Mouse (Mus musculus) lung, embryonic 16.5 days (tissue): ENCODE results near the gene Fnbp1. TPM values are rescaled to one million over a fixed set of nuclear protein-coding genes. Genes with fewer than 3 reads are reported as not detected.

Source experiments
- ATAC-seq: fragments of 200-750 bp; cut with Nextera tagmentation; 2 replicates; pipeline ENCODE4 v1.8.0; 2017; ENCODE audit warnings: low read depth, mild to moderate bottlenecking, moderate library complexity
- H3K27ac ChIP-seq: fragments of 300-500 bp; sonication (generic); 2 replicates; pipeline ENCODE4 v1.5.1; 2014; ENCODE audit warnings: mild to moderate bottlenecking, control low read depth, low read length
- H3K27me3 ChIP-seq: fragments of 300-500 bp; sonication (generic); 2 replicates; pipeline ENCODE4 v1.6.1; 2014; ENCODE audit warnings: low read depth, low read length, mixed read lengths; ENCODE audit not compliant: control insufficient read depth, insufficient read depth
- H3K36me3 ChIP-seq: fragments of 300-500 bp; sonication (generic); 2 replicates; pipeline ENCODE4 v1.6.1; 2014; ENCODE audit warnings: low read length; ENCODE audit not compliant: control insufficient read depth, insufficient read depth
- H3K4me1 ChIP-seq: fragments of 300-500 bp; sonication (generic); replicated peaks from 2 replicates; pipeline ENCODE4 v1.6.1; 2014; ENCODE audit warnings: low read length, mixed read lengths; ENCODE audit not compliant: control insufficient read depth, insufficient read depth
- H3K4me2 ChIP-seq: fragments of 300-500 bp; sonication (generic); 2 replicates; pipeline ENCODE4 v1.6.1; 2014; ENCODE audit warnings: low read depth, low read length, control low read depth
- H3K4me3 ChIP-seq: fragments of 300-500 bp; sonication (generic); 2 replicates; pipeline ENCODE4 v1.5.1; 2014; ENCODE audit warnings: mild to moderate bottlenecking, low read length, control low read depth
- H3K9ac ChIP-seq: fragments of 300-500 bp; sonication (generic); 2 replicates; pipeline ENCODE4 v1.6.1; 2014; ENCODE audit warnings: low read length, control low read depth
- H3K9me3 ChIP-seq: fragments of 300-500 bp; sonication (generic); 2 replicates; pipeline ENCODE4 v1.6.1; 2016; ENCODE audit warnings: low read length; ENCODE audit not compliant: control insufficient read depth
- WGBS: fragments of 180-500 bp; shearing (Covaris S2); extraction: QIAGEN DNeasy Blood & Tissue Kit; methylation state at CpG from one replicate; pipeline ENCODE4 v1.1.7; 2014; 5-methylcytosine and 5-hydroxymethylcytosine counted together
- polyA plus RNA-seq: library from polyadenylated mRNA; unstranded; fragments of >200 nt; fragmentation: Nextera tagmentation; extraction: Ambion mirVana; gene quantifications from 2 replicates; pipeline ENCODE4 v1.2.1, GENCODE M21; 2015

Fnbp1 gene
- polyA plus RNA-seq, 1 experiment from 2014 or later: 18.1 TPM

DNA sequence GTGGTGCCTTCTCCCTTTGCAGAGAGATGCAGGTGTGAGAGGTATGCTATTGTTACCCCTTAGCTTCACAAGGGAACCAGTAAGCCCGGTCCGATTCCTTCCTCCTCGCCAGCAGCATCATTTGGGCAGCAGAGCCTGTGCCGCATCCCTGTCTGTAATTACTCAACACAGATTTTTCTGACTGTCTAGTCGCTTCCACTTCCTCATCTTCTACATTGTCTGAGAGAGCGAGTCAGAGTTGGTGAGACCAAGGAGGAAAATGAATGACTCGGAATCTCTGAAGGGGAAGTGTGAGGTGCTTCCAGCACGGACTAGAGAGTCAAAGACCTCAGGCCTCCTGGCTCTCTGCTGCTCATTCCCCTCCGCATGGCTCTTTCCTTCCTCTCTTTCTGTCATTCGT, 89.4 kb downstream of the Fnbp1 start:
- no peaks in the 10 kb centered on the region for H3K27me3 ChIP-seq
- H3K4me2 ChIP-seq: no peak overlapping the region
- no peak overlapping the region for H3K27ac ChIP-seq
- no peaks in the 10 kb centered on the region for H3K4me1 ChIP-seq
- H3K4me3 ChIP-seq: no peak overlapping the region
- peaks cover 24% of the 10 kb centered on the region for H3K36me3 ChIP-seq
- WGBS: 88% methylated on average over 10 of the region's 10 CpGs
- ATAC-seq: no peak
- 0 out of 2 replicates have a peak, but pooled peaks cover 2% of the 10 kb centered on the region for H3K9me3 ChIP-seq
- H3K9ac ChIP-seq: no peak overlapping the region

DNA sequence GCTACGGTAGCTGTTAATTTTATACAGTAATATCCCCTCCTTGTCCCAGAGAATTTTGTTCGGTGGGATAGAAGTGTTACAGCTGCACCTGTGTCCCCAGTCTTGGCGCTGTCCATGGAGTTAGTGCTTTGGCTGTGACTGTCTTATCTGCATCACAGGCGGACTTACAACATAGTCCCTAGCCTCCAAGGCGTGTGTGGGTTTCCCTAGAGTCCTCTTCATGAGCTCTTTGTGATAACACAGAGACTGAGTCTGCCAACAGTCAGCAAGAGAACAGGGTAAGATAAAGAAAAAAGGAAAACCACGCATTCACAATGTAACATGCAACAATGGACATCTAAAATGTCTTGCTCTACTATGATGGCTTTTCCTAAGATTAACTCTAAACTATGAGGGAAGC, 93.8 kb downstream of the Fnbp1 start:
- ATAC-seq: no peak
- Histone ChIP-seq H3K27me3 (no peaks in the 10 kb centered on the region), H3K4me1 (no peaks in the 10 kb centered on the region), H3K27ac (no peak overlapping the region), H3K4me2 (no peak overlapping the region), H3K9me3 (no peaks in the 10 kb centered on the region), H3K36me3 (no peaks in the 10 kb centered on the region), H3K4me3 (no peak overlapping the region), H3K9ac (no peak overlapping the region)
- WGBS: 87% methylated on average over 6 of the region's 6 CpGs

- peaks cover 6% of the 10 kb centered on the region for H3K36me3 ChIP-seq
- no peaks in the 10 kb centered on the region for H3K9me3 ChIP-seq
- no peak overlapping the region for H3K9ac ChIP-seq
- 100% methylated on average over 1 of the region's 1 CpGs for WGBS
- no peak overlapping the region for H3K4me2 ChIP-seq
- no peak for ATAC-seq
- H3K4me1 ChIP-seq: no peaks in the 10 kb centered on the region
- H3K27me3 ChIP-seq: no peaks in the 10 kb centered on the region
- H3K4me3 ChIP-seq: no peak overlapping the region
- H3K27ac ChIP-seq: no peak overlapping the region
Observed at GRCm38 (mm10) chr2:31043856-31044255, 98.0 kb downstream of the Fnbp1 start.

DNA sequence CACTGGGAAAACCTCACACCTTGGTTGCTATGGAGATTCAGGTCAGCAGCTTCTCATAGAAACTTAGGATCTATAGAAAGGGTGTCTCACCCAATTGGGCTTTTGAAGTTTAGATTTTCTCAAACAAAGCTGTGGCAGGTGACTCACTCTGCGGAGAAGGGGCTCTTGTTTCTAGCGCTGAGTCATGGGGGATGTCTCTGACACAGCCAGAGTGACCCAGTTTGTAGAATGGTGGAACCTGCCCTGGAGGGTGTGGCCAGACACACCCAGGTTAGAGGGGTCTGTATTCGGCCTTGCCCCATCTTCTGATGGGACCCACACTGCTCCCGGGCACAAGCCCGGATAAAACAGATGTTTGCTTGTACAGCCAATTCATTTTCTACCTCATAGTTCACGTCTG, 98.9 kb downstream of the Fnbp1 start:
- H3K9me3 ChIP-seq: no peaks in the 10 kb centered on the region
- H3K4me2 ChIP-seq: no peak overlapping the region
- WGBS: 79% methylated on average over 6 of the region's 6 CpGs
- no peak for ATAC-seq
- H3K27ac ChIP-seq: no peak overlapping the region
- no peak overlapping the region for H3K9ac ChIP-seq
- peaks cover 6% of the 10 kb centered on the region for H3K36me3 ChIP-seq
- no peak overlapping the region for H3K4me3 ChIP-seq
- no peaks in the 10 kb centered on the region for H3K27me3 ChIP-seq
- H3K4me1 ChIP-seq: no peaks in the 10 kb centered on the region

DNA sequence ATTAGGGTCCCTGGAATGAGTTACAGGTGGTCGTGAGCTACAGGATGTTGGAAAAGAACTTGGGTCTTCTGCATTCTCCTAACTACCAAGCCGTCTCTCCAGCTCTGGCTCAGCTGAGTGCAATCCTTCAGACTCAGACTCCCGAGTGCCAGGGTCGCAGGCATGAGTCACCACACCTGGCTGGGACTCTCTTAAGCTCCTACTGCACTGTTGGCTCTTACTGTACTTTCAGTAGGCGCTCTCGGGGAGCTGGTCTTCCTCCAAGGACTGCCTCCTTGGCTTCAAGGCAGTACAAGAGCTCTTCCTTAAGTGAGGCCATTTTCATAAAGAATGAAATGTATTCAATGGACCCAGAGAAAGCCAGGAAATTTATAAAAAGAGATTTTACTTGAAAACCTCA, 100.4 kb downstream of the Fnbp1 start:
- ATAC-seq: no peak

DNA sequence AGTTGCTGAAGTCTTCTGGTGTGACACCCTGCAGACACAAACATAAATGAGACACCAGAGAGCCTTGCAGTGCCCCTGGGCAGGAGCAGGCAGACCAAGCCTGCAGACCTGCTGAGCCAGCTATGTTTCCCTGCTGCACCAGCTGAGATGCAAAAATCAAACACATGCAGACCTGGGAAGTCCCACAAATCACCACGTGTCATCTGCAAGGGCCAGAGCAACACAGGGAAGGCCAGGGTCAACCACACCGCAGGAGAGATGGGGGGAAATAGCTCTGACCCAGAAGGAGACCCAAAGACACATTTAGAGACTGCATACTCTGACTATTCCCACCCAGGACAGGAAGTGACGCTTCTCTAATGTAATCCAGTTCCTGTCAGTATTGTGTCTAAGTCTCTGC, 101.3 kb downstream of the Fnbp1 start:
- H3K36me3 ChIP-seq: peaks cover 12% of the 10 kb centered on the region
- H3K9ac ChIP-seq: no peak overlapping the region
- no peak for ATAC-seq
- H3K4me2 ChIP-seq: no peak overlapping the region
- no peak overlapping the region for H3K4me3 ChIP-seq
- H3K9me3 ChIP-seq: no peaks in the 10 kb centered on the region
- H3K4me1 ChIP-seq: no peaks in the 10 kb centered on the region
- H3K27ac ChIP-seq: no peak overlapping the region
- 82% methylated on average over 3 of the region's 3 CpGs for WGBS
- H3K27me3 ChIP-seq: no peaks in the 10 kb centered on the region

More for the DNA sequence above, 100.4 kb downstream of the Fnbp1 start:
- Histone ChIP-seq H3K4me3 (no peak overlapping the region), H3K4me2 (no peak overlapping the region), H3K27me3 (no peaks in the 10 kb centered on the region), H3K9me3 (no peaks in the 10 kb centered on the region), H3K4me1 (no peaks in the 10 kb centered on the region), H3K27ac (no peak overlapping the region), H3K36me3 (peaks cover 6% of the 10 kb centered on the region), H3K9ac (no peak overlapping the region)
- 79% methylated on average over 6 of the region's 6 CpGs for WGBS

GRCm38 (mm10) chr2:31040043-31040442, 101.8 kb downstream of the Fnbp1 start:
- no peak overlapping the region for H3K4me2 ChIP-seq
- H3K27ac ChIP-seq: no peak overlapping the region
- WGBS: 97% methylated on average over 3 of the region's 3 CpGs
- no peaks in the 10 kb centered on the region for H3K9me3 ChIP-seq
- H3K27me3 ChIP-seq: no peaks in the 10 kb centered on the region
- peaks cover 14% of the 10 kb centered on the region for H3K36me3 ChIP-seq
- H3K4me1 ChIP-seq: no peaks in the 10 kb centered on the region
- H3K4me3 ChIP-seq: no peak overlapping the region
- H3K9ac ChIP-seq: no peak overlapping the region
- no peak for ATAC-seq

DNA sequence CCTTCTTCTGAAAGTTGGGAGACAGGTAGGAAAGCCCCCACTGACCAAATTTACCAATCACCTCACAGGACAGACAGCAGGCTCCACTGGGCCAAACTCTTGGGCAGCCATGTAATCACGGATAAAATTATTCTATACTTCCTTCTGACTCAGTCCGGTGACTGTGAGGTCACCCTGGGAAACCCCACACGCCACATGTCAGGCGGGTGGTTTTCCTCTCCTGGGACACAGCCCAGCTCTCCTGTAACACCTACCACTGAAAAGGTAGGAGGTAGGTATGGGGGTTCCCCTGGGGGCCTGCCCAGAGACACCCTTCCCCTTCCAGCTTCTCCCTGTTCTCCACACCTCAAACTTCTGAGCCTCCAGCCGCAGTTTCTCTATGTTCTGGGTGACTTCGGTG, 105.0 kb downstream of the Fnbp1 start:
- Histone ChIP-seq H3K4me3 (no peak overlapping the region), H3K36me3 (peaks cover 23% of the 10 kb centered on the region), H3K9ac (no peak overlapping the region), H3K27me3 (no peaks in the 10 kb centered on the region), H3K27ac (no peak overlapping the region), H3K4me2 (no peak overlapping the region), H3K9me3 (no peaks in the 10 kb centered on the region), H3K4me1 (no peaks in the 10 kb centered on the region)
- WGBS: 90% methylated on average over 6 of the region's 6 CpGs
- no peak for ATAC-seq

DNA sequence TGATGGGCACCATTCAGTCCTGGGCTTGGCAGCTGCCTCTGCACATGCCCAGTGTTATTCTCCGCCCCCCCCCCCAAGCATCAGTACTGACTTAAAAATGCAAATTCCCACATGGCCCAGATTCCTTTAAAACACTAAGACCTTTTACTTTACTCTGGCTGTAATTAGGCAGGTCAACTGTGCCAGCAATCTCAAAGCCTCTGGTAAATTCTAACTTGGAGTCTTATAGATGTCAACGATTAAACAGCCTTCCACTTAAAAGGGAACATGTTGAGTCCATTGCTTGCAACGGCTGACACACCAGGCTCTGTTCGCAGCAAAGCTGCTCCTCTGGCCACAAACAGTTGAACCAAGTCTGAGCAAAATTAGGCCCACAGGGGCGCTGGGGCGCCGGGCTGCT, 109.8 kb downstream of the Fnbp1 start:
- no peak overlapping the region for H3K9ac ChIP-seq
- H3K36me3 ChIP-seq: peaks cover 17% of the 10 kb centered on the region
- no peaks in the 10 kb centered on the region for H3K4me1 ChIP-seq
- no peak overlapping the region for H3K27ac ChIP-seq
- no peaks in the 10 kb centered on the region for H3K9me3 ChIP-seq
- H3K4me3 ChIP-seq: no peak overlapping the region
- H3K27me3 ChIP-seq: no peaks in the 10 kb centered on the region
- H3K4me2 ChIP-seq: no peak overlapping the region
- ATAC-seq: no peak
- WGBS: 89% methylated on average over 7 of the region's 7 CpGs

DNA sequence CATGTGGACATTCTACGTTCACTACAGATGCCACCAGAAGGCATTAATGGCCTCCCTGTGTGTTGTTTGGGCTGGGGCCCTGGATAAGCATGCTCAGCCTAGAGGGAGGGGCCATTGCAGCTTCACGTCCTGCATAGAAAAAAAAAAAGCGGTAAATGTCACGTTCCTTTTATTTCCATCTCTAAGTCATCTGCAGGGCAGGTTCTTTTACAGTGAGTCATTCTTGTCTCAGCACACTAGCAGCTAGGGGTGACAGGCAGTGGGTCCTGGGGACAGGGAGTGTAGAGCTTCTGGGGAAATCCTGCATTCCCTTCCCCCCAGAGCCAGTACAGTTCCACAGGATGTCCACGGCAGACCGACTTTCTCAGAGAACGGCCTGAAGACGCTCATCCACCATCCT, 115.2 kb downstream of the Fnbp1 start:
- no peaks in the 10 kb centered on the region for H3K9me3 ChIP-seq
- no peak for ATAC-seq
- no peak overlapping the region for H3K27ac ChIP-seq
- no peaks in the 10 kb centered on the region for H3K27me3 ChIP-seq
- no peak overlapping the region for H3K9ac ChIP-seq
- WGBS: 59% methylated on average over 8 of the region's 8 CpGs
- no peak overlapping the region for H3K4me3 ChIP-seq
- H3K36me3 ChIP-seq: no peaks in the 10 kb centered on the region
- no peak overlapping the region for H3K4me2 ChIP-seq
- no peaks in the 10 kb centered on the region for H3K4me1 ChIP-seq
